Mouse (Mus musculus): ENCODE results near the gene Slc16a14. TPM values are rescaled to one million over a fixed set of nuclear protein-coding genes. Genes with fewer than 3 reads are reported as not detected.

Gene Slc16a14
- polyA plus RNA-seq, 1 experiment: not detected

- Histone ChIP-seq H3K4me1 (no peaks in the 10 kb centered on the region), H3K4me3 (replicated peaks) (no peak overlapping the region), H3K27me3 (replicated peaks) (no peaks in the 10 kb centered on the region), H3K9me3 (peaks cover 8% of the 10 kb centered on the region; the same call in 1 of the 2 replicates), H3K36me3 (replicated peaks; ENCODE audit: low read length) (no peaks in the 10 kb centered on the region)
- no peak for TF ChIP-seq FLI1 (IDR thresholded peaks at IDR 0.05; ENCODE audit: low read length)
- TF ChIP-seq GATA1 (IDR thresholded peaks at IDR 0.05; ENCODE audit: borderline replicate concordance, low read length): no peak
Measured at GRCm38 (mm10) chr1:84871131-84871530, 63.8 kb downstream of the Slc16a14 start.

GRCm38 (mm10) chr1:84869498-84869897 is 65.4 kb downstream of the Slc16a14 start:
- no peaks in the 10 kb centered on the region for H3K36me3 ChIP-seq (replicated peaks; ENCODE audit: low read length)
- TF ChIP-seq FLI1 (IDR thresholded peaks at IDR 0.05; ENCODE audit: low read length): no peak
- no peak for TF ChIP-seq GATA1 (IDR thresholded peaks at IDR 0.05; ENCODE audit: borderline replicate concordance, low read length)
- peaks cover 3% of the 10 kb centered on the region; the same call in 1 of the 2 replicates for H3K9me3 ChIP-seq
- H3K4me3 ChIP-seq (replicated peaks): no peak overlapping the region
- no peaks in the 10 kb centered on the region for H3K27me3 ChIP-seq (replicated peaks)
- no peaks in the 10 kb centered on the region for H3K4me1 ChIP-seq

GRCm38 (mm10) chr1:84868841-84869240 is 66.1 kb downstream of the Slc16a14 start:
- H3K4me1 ChIP-seq: no peaks in the 10 kb centered on the region
- TF ChIP-seq GATA1 (IDR thresholded peaks at IDR 0.05; ENCODE audit: borderline replicate concordance, low read length) (no peak), FLI1 (IDR thresholded peaks at IDR 0.05; ENCODE audit: low read length) (no peak)
- H3K9me3 ChIP-seq: peaks cover 3% of the 10 kb centered on the region; the same call in 1 of the 2 replicates
- H3K36me3 ChIP-seq (replicated peaks; ENCODE audit: low read length): no peaks in the 10 kb centered on the region
- H3K4me3 ChIP-seq (replicated peaks): no peak overlapping the region
- H3K27me3 ChIP-seq (replicated peaks): no peaks in the 10 kb centered on the region

DNA sequence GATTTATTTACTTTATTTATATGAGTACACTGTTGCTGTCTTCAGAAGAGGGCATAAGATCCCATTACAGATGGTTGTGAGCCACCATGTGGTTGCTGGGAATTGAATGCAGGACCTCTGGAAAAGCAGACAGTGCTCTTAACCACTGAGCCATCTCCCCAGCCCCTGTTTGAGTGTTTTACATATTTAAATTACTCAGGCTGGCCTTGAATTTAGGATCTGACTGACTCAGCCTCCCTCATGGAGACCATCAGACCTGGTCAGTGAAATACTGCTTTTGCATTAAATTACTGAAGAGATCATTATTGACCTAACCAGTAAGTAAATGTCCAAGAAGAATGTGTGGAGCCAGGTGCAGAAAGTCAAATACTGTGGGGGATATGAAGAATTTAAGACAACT is 66.6 kb downstream of the Slc16a14 start:
- TF ChIP-seq FLI1 (IDR thresholded peaks at IDR 0.05; ENCODE audit: low read length) (no peak), GATA1 (IDR thresholded peaks at IDR 0.05; ENCODE audit: borderline replicate concordance, low read length) (no peak)
- no peak overlapping the region for H3K4me3 ChIP-seq (replicated peaks)
- H3K36me3 ChIP-seq (replicated peaks; ENCODE audit: low read length): no peaks in the 10 kb centered on the region
- peaks cover 3% of the 10 kb centered on the region; the same call in 1 of the 2 replicates for H3K9me3 ChIP-seq
- no peaks in the 10 kb centered on the region for H3K27me3 ChIP-seq (replicated peaks)
- H3K4me1 ChIP-seq: no peaks in the 10 kb centered on the region

- Histone ChIP-seq H3K4me3 (replicated peaks) (no peak overlapping the region), H3K9me3 (peaks cover 3% of the 10 kb centered on the region; the same call in 1 of the 2 replicates), H3K36me3 (replicated peaks; ENCODE audit: low read length) (no peaks in the 10 kb centered on the region), H3K4me1 (peaks cover 4% of the 10 kb centered on the region; the same call in 1 of the 2 replicates), H3K27me3 (replicated peaks) (no peaks in the 10 kb centered on the region)
- no peak for TF ChIP-seq FLI1 (IDR thresholded peaks at IDR 0.05; ENCODE audit: low read length)
- TF ChIP-seq GATA1 (IDR thresholded peaks at IDR 0.05; ENCODE audit: borderline replicate concordance, low read length): no peak
Measured at GRCm38 (mm10) chr1:84866706-84867230, 68.2 kb downstream of the Slc16a14 start.

- Histone ChIP-seq H3K4me3 (replicated peaks) (no peak overlapping the region), H3K9me3 (peaks cover 3% of the 10 kb centered on the region; the same call in 1 of the 2 replicates), H3K27me3 (replicated peaks) (no peaks in the 10 kb centered on the region), H3K36me3 (replicated peaks; ENCODE audit: low read length) (no peaks in the 10 kb centered on the region), H3K4me1 (peaks cover 4% of the 10 kb centered on the region; the same call in 1 of the 2 replicates)
- TF ChIP-seq FLI1 (IDR thresholded peaks at IDR 0.05; ENCODE audit: low read length): no peak
Measured at GRCm38 (mm10) chr1:84866231-84866630, 68.7 kb downstream of the Slc16a14 start.

DNA sequence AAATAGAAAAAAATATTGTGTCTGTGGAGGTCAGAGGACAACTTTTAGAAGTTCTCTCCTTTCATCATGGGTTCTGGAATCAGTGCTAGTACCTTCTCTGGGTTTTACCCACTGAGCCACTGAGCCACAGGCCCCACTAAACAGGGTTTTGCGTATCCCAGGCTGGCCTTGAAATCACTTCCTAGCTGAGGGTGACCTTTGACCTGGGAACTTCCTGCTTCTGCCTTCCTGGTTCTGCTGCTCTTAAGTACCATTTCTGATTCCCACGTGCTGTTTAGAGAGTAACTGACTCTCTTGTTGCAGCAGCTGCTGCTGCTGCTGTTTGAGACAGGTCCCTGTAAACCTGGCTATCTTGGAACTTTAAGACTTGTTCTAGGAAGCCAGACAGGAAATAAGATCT is 70.3 kb downstream of the Slc16a14 start:
- Histone ChIP-seq H3K36me3 (replicated peaks; ENCODE audit: low read length) (no peaks in the 10 kb centered on the region), H3K4me1 (peaks cover 4% of the 10 kb centered on the region; the same call in 1 of the 2 replicates), H3K27me3 (replicated peaks) (no peaks in the 10 kb centered on the region), H3K9me3 (peaks cover 3% of the 10 kb centered on the region; the same call in 1 of the 2 replicates), H3K4me3 (replicated peaks) (no peak overlapping the region)
- no peak for TF ChIP-seq GATA1 (IDR thresholded peaks at IDR 0.05; ENCODE audit: borderline replicate concordance, low read length)
- TF ChIP-seq FLI1 (IDR thresholded peaks at IDR 0.05; ENCODE audit: low read length): no peak

- no peak for TF ChIP-seq FLI1 (IDR thresholded peaks at IDR 0.05; ENCODE audit: low read length)
- no peak for TF ChIP-seq GATA1 (IDR thresholded peaks at IDR 0.05; ENCODE audit: borderline replicate concordance, low read length)
- H3K36me3 ChIP-seq (replicated peaks; ENCODE audit: low read length): no peaks in the 10 kb centered on the region
- H3K27me3 ChIP-seq (replicated peaks): no peaks in the 10 kb centered on the region
- H3K9me3 ChIP-seq: no peaks in the 10 kb centered on the region
- H3K4me3 ChIP-seq (replicated peaks): no peak overlapping the region
- peaks cover 4% of the 10 kb centered on the region; the same call in 1 of the 2 replicates for H3K4me1 ChIP-seq
Measured at GRCm38 (mm10) chr1:84861255-84861630, 73.7 kb downstream of the Slc16a14 start.

DNA sequence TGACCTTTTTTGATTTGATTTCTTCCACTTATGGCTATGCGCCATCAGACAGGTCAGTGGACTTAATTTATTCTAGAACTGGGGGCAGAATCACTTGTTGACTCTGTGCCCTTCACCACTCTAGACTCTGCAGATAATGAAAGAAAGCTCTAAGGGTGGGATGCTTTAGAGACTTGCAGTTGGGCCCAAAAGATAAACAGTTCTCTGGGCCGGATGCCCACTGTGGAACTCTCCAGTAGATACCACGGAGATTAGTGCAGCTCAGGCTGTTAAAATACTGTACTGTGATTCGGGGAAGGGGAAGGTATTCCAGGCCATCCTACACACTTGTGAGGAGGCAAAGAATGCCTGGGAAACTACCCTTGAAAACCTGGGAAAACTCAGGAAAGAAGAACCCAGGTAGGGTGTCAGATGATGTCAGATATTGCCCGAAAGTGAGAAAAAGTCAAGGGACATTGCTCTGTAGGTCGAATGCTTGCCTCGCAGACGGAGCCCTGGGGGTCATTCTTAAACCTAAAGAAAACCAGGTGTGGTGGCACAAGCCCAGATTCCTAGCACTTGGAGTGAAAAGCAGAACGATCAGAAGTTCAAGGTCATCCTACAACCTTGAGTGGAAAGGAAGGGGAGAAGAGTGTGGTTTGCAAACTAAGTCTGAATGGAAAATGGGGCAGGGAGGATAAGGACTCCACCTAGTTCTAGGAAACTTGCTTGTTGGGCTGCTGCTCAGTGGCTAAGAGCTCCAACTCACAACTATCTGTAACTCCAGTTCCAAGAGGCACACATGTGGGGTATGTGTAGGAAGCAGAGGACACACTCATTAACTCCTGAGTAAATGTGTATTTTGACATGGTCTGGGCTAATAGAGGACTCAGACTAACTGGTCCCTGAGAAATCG is 74.3 kb downstream of the Slc16a14 start:
- Histone ChIP-seq H3K9me3 (no peaks in the 10 kb centered on the region), H3K4me1 (peaks cover 4% of the 10 kb centered on the region; the same call in 1 of the 2 replicates), H3K4me3 (replicated peaks) (no peak overlapping the region), H3K27me3 (replicated peaks) (no peaks in the 10 kb centered on the region), H3K36me3 (replicated peaks; ENCODE audit: low read length) (no peaks in the 10 kb centered on the region)
- TF ChIP-seq GATA1 (IDR thresholded peaks at IDR 0.05; ENCODE audit: borderline replicate concordance, low read length): no peak
- TF ChIP-seq FLI1 (IDR thresholded peaks at IDR 0.05; ENCODE audit: low read length): no peak

DNA sequence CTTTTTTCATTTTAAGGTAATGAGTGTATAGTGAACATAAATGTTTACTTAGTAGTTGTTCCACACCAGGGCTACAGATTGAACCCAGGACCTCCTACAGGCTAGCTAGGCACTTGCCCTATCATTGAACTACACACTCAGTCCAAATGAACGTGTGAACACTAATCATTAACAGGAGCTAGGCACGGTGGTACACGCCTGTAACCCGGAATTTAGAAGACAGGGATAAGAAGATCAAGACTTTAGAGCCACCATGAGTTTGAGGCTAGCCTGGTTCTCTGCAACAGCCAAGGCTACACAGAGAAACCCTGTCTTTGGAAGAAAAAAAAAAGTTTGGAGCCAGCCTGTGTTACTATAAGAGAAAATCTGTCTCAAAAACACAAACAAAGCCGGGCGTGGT is 75.3 kb downstream of the Slc16a14 start:
- TF ChIP-seq GATA1 (IDR thresholded peaks at IDR 0.05; ENCODE audit: borderline replicate concordance, low read length) (no peak), FLI1 (IDR thresholded peaks at IDR 0.05; ENCODE audit: low read length) (no peak)
- H3K36me3 ChIP-seq (replicated peaks; ENCODE audit: low read length): no peaks in the 10 kb centered on the region
- no peaks in the 10 kb centered on the region for H3K9me3 ChIP-seq
- H3K4me1 ChIP-seq: peaks cover 4% of the 10 kb centered on the region; the same call in 1 of the 2 replicates
- no peaks in the 10 kb centered on the region for H3K27me3 ChIP-seq (replicated peaks)
- H3K4me3 ChIP-seq (replicated peaks): no peak overlapping the region

Other genes starting within 250 kb of the Slc16a14 start
- gene Dner, start 238.9 kb downstream of the Slc16a14 start, polyA plus RNA-seq (2012; ENCODE audit: insufficient read depth, low replicate concordance): not detected in 2 replicates
- 1.7 TPM in 1 of 2 replicates, not detected in the other for gene Fbxo36, start 95.3 kb downstream of the Slc16a14 start, polyA plus RNA-seq (2012; ENCODE audit: insufficient read depth, low replicate concordance)
- 4.3 and 25.7 TPM in 2 replicates for gene Trip12, start 94.6 kb downstream of the Slc16a14 start, polyA plus RNA-seq (2012; ENCODE audit: insufficient read depth, low replicate concordance)
- not detected in 2 replicates for gene Gm10553, start 165.0 kb upstream of the Slc16a14 start, polyA plus RNA-seq (2012; ENCODE audit: insufficient read depth, low replicate concordance)
- gene A530032D15Rik, start 174.7 kb upstream of the Slc16a14 start, polyA plus RNA-seq (2012; ENCODE audit: insufficient read depth, low replicate concordance): not detected in 2 replicates